Mouse (Mus musculus): Measurements from ENCODE around the gene Olfr457. TPM values are rescaled to one million over a fixed set of nuclear protein-coding genes. Genes with fewer than 3 reads are reported as not detected.

The Olfr457 gene
- polyA plus RNA-seq, 1 experiment = not detected

DNA sequence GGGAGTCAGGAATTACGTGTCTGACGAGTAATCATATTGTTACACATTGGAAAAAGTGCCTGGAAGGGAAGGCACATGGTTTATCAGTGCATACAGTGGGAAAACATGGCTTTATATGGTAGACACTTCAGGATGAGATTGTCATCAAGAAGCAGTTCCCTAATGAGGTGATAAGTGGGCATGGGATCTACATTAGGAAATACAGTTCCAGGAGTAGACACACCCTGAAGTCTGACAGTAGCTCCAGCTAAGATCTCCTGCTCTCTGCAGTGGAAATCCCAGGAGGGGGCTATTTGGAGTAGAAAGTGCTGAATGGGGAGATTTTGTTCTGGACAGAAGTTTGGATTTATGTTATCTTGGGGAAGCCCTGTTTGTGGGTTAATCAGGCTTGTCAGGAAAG lies 34.7 kb downstream of the Olfr457 start:
- Histone ChIP-seq H3K79me2 (ENCODE audit: control insufficient read depth, insufficient read depth) (no peaks in the 10 kb centered on the region), H3K4me3 (ENCODE audit: insufficient read depth, poor library complexity, severe bottlenecking) (no peak overlapping the region), H3K27me3 (ENCODE audit: control insufficient read depth, insufficient read depth, insufficient read length) (no peaks in the 10 kb centered on the region), H3K36me3 (ENCODE audit: control insufficient read depth, insufficient read depth) (no peaks in the 10 kb centered on the region), H3K79me3 (ENCODE audit: low read depth) (no peaks in the 10 kb centered on the region), H3ac (ENCODE audit: control insufficient read depth, insufficient read length, low read depth) (no peak overlapping the region)
- TF ChIP-seq CEBPB (IDR thresholded peaks at IDR 0.05; ENCODE audit: low read depth) (no peak), MYOD1 (IDR thresholded peaks at IDR 0.05; ENCODE audit: control insufficient read depth, insufficient read length, low read depth) (no peak), MYOG (IDR thresholded peaks at IDR 0.05; ENCODE audit: control insufficient read depth, extremely low read depth, insufficient read length) (no peak), FOSL1 (IDR thresholded peaks at IDR 0.05; ENCODE audit: insufficient read depth, low read length, poor library complexity, severe bottlenecking) (no peak), CTCF (IDR thresholded peaks at IDR 0.05; ENCODE audit: control insufficient read depth, insufficient read depth, insufficient read length) (no peak), MAX (IDR thresholded peaks at IDR 0.05) (no peak), USF1 (IDR thresholded peaks at IDR 0.05; ENCODE audit: low read depth) (no peak)

DNA sequence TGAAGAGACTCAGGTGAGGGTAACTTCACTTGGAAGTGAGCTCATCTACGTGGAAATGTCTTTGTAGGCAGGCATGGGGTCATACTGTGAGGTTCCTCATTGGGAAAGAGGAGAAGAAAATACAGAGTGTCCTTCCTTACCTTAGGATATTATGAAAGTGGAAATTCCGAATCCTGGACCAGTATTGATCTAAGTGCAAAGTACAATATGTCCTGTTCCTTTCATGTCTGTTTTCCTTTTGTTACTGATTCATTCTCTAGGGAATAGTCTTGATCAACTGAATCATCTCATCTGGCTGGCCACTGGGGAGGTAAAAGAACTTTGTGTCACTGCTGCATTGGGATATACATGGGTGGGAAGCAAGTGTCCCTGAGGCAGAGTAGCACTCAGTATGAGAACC lies 40.6 kb downstream of the Olfr457 start:
- H3K79me2 ChIP-seq (ENCODE audit: control insufficient read depth, insufficient read depth) = no peaks in the 10 kb centered on the region
- H3K27me3 ChIP-seq (ENCODE audit: control insufficient read depth, insufficient read depth, insufficient read length) = no peaks in the 10 kb centered on the region
- H3K36me3 ChIP-seq (ENCODE audit: control insufficient read depth, insufficient read depth) = no peaks in the 10 kb centered on the region
- H3K79me3 ChIP-seq (ENCODE audit: low read depth) = no peaks in the 10 kb centered on the region
- H3ac ChIP-seq (ENCODE audit: control insufficient read depth, insufficient read length, low read depth) = no peak overlapping the region
- TF ChIP-seq MYOG (IDR thresholded peaks at IDR 0.05; ENCODE audit: control insufficient read depth, extremely low read depth, insufficient read length) (no peak), MYOD1 (IDR thresholded peaks at IDR 0.05; ENCODE audit: control insufficient read depth, insufficient read length, low read depth) (no peak), FOSL1 (IDR thresholded peaks at IDR 0.05; ENCODE audit: insufficient read depth, low read length, poor library complexity, severe bottlenecking) (no peak), USF1 (IDR thresholded peaks at IDR 0.05; ENCODE audit: low read depth) (no peak), CEBPB (IDR thresholded peaks at IDR 0.05; ENCODE audit: low read depth) (no peak), MAX (IDR thresholded peaks at IDR 0.05) (no peak), CTCF (IDR thresholded peaks at IDR 0.05; ENCODE audit: control insufficient read depth, insufficient read depth, insufficient read length) (no peak)
- no peak overlapping the region for H3K4me3 ChIP-seq (ENCODE audit: insufficient read depth, poor library complexity, severe bottlenecking)

DNA sequence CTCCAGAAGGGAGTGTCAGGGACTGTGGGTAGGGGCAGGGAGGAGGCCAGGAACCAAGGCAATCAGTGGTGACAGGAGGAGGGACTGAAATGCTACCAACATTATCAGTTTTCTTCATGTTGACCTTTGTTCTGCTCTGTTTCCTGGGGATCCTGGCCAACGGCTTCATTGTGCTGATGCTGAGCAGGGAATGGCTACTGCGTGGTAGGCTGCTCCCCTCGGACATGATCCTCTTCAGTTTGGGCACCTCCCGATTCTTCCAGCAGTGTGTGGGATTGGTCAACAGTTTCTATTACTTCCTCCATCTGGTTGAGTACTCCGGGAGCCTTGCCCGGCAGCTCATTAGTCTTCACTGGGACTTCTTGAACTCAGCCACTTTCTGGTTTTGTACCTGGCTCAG lies 41.7 kb downstream of the Olfr457 start, which contains the start of gene Tas2r126:
Tas2r126 (plus strand) TSS at position 90 of the 400 bp plus-strand sequence.
- H3K36me3 ChIP-seq (ENCODE audit: control insufficient read depth, insufficient read depth) = no peaks in the 10 kb centered on the region
- no peak within 1 kb of the TSS for H3K4me3 ChIP-seq (ENCODE audit: insufficient read depth, poor library complexity, severe bottlenecking)
- no peak within 1 kb of the TSS for H3ac ChIP-seq (ENCODE audit: control insufficient read depth, insufficient read length, low read depth)
- TF ChIP-seq FOSL1 (IDR thresholded peaks at IDR 0.05; ENCODE audit: insufficient read depth, low read length, poor library complexity, severe bottlenecking) = no peak
- no peak for TF ChIP-seq MYOD1 (IDR thresholded peaks at IDR 0.05; ENCODE audit: control insufficient read depth, insufficient read length, low read depth)
- no peak for TF ChIP-seq MYOG (IDR thresholded peaks at IDR 0.05; ENCODE audit: control insufficient read depth, extremely low read depth, insufficient read length)
- TF ChIP-seq MAX (IDR thresholded peaks at IDR 0.05) = no peak
- no peak for TF ChIP-seq CEBPB (IDR thresholded peaks at IDR 0.05; ENCODE audit: low read depth)
- no peak for TF ChIP-seq USF1 (IDR thresholded peaks at IDR 0.05; ENCODE audit: low read depth)
- TF ChIP-seq CTCF (IDR thresholded peaks at IDR 0.05; ENCODE audit: control insufficient read depth, insufficient read depth, insufficient read length) = no peak
- no peaks in the 10 kb centered on the region for H3K27me3 ChIP-seq (ENCODE audit: control insufficient read depth, insufficient read depth, insufficient read length)
- no peaks in the 10 kb centered on the region for H3K79me3 ChIP-seq (ENCODE audit: low read depth)
- H3K79me2 ChIP-seq (ENCODE audit: control insufficient read depth, insufficient read depth) = no peaks in the 10 kb centered on the region

DNA sequence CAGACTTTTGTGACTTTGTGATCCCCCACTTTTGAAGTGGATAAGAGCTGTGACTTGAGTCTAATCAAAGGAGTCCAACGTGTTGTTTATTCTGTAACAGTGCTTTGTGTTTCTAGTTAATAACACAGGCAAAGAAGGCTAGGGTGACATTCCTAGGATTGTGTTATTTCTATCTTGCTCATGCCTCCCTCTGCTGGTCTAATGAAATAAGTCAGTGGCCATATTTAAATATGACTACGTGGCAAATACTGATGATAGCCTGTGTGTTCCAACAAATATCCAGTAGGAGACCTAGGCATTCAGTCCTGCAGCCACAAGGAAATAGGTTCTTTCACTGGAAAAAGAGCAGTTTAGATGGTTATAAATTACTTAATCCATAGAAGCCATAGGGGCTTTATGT lies 42.6 kb downstream of the Olfr457 start:
- TF ChIP-seq FOSL1 (IDR thresholded peaks at IDR 0.05; ENCODE audit: insufficient read depth, low read length, poor library complexity, severe bottlenecking) = no peak
- TF ChIP-seq MYOD1 (IDR thresholded peaks at IDR 0.05; ENCODE audit: control insufficient read depth, insufficient read length, low read depth) = no peak
- TF ChIP-seq CEBPB (IDR thresholded peaks at IDR 0.05; ENCODE audit: low read depth) = no peak
- TF ChIP-seq USF1 (IDR thresholded peaks at IDR 0.05; ENCODE audit: low read depth) = no peak
- TF ChIP-seq MAX (IDR thresholded peaks at IDR 0.05) = no peak
- TF ChIP-seq CTCF (IDR thresholded peaks at IDR 0.05; ENCODE audit: control insufficient read depth, insufficient read depth, insufficient read length) = no peak
- no peak for TF ChIP-seq MYOG (IDR thresholded peaks at IDR 0.05; ENCODE audit: control insufficient read depth, extremely low read depth, insufficient read length)
- Histone ChIP-seq H3K36me3 (ENCODE audit: control insufficient read depth, insufficient read depth) (no peaks in the 10 kb centered on the region), H3K27me3 (ENCODE audit: control insufficient read depth, insufficient read depth, insufficient read length) (no peaks in the 10 kb centered on the region), H3ac (ENCODE audit: control insufficient read depth, insufficient read length, low read depth) (no peak overlapping the region), H3K79me2 (ENCODE audit: control insufficient read depth, insufficient read depth) (no peaks in the 10 kb centered on the region), H3K4me3 (ENCODE audit: insufficient read depth, poor library complexity, severe bottlenecking) (no peak overlapping the region), H3K79me3 (ENCODE audit: low read depth) (no peaks in the 10 kb centered on the region)

DNA sequence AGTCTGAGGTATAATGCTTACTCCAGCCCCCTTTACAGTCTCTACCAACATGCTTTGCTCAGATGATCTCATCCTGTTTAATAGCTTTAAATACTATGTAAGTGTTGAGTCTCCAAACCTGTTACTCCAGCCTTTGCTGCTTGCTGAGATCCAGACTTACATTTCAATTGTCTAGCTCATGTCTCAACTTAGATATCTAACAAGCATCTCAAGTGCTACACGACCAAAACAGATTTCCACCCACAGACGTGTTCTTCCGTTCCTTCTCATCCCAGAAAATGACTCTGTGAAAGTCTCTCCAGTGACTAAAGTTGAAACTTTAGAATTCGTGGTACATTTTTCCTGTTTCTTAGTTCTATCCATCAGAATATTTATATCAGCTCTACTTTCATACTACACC lies 49.8 kb downstream of the Olfr457 start:
- H3K4me3 ChIP-seq (ENCODE audit: insufficient read depth, poor library complexity, severe bottlenecking) = no peak overlapping the region
- no peaks in the 10 kb centered on the region for H3K79me3 ChIP-seq (ENCODE audit: low read depth)
- no peak for TF ChIP-seq CTCF (IDR thresholded peaks at IDR 0.05; ENCODE audit: control insufficient read depth, insufficient read depth, insufficient read length)
- TF ChIP-seq FOSL1 (IDR thresholded peaks at IDR 0.05; ENCODE audit: insufficient read depth, low read length, poor library complexity, severe bottlenecking) = no peak
- no peak for TF ChIP-seq MYOD1 (IDR thresholded peaks at IDR 0.05; ENCODE audit: control insufficient read depth, insufficient read length, low read depth)
- no peak for TF ChIP-seq MAX (IDR thresholded peaks at IDR 0.05)
- no peak for TF ChIP-seq USF1 (IDR thresholded peaks at IDR 0.05; ENCODE audit: low read depth)
- no peak for TF ChIP-seq MYOG (IDR thresholded peaks at IDR 0.05; ENCODE audit: control insufficient read depth, extremely low read depth, insufficient read length)
- TF ChIP-seq CEBPB (IDR thresholded peaks at IDR 0.05; ENCODE audit: low read depth) = no peak
- H3K36me3 ChIP-seq (ENCODE audit: control insufficient read depth, insufficient read depth) = no peaks in the 10 kb centered on the region
- H3K27me3 ChIP-seq (ENCODE audit: control insufficient read depth, insufficient read depth, insufficient read length) = no peaks in the 10 kb centered on the region
- H3ac ChIP-seq (ENCODE audit: control insufficient read depth, insufficient read length, low read depth) = no peak overlapping the region
- no peaks in the 10 kb centered on the region for H3K79me2 ChIP-seq (ENCODE audit: control insufficient read depth, insufficient read depth)

DNA sequence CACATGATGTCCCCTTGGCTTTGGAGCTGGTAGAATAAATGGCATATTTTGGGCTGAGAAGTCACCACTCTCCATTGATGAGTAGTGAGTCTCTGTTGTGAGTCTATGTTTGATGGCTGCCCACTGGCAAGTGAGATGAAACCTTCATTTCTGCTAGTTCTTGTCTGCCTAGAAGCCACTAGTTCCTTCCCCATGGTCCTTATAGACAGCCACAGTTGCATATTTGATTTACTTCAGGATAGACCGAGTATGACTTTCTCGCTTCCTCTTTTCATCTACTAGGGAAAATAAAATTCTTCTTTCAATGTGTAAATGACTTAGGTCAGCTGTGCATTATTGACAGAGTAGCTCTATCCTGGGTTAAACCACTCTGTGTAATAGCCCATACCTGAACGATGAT lies 51.7 kb downstream of the Olfr457 start:
- Histone ChIP-seq H3K4me3 (ENCODE audit: insufficient read depth, poor library complexity, severe bottlenecking) (no peak overlapping the region), H3ac (ENCODE audit: control insufficient read depth, insufficient read length, low read depth) (no peak overlapping the region), H3K79me3 (ENCODE audit: low read depth) (no peaks in the 10 kb centered on the region), H3K36me3 (ENCODE audit: control insufficient read depth, insufficient read depth) (no peaks in the 10 kb centered on the region), H3K27me3 (ENCODE audit: control insufficient read depth, insufficient read depth, insufficient read length) (no peaks in the 10 kb centered on the region), H3K79me2 (ENCODE audit: control insufficient read depth, insufficient read depth) (no peaks in the 10 kb centered on the region)
- no peak for TF ChIP-seq MAX (IDR thresholded peaks at IDR 0.05)
- no peak for TF ChIP-seq FOSL1 (IDR thresholded peaks at IDR 0.05; ENCODE audit: insufficient read depth, low read length, poor library complexity, severe bottlenecking)
- no peak for TF ChIP-seq USF1 (IDR thresholded peaks at IDR 0.05; ENCODE audit: low read depth)
- no peak for TF ChIP-seq MYOG (IDR thresholded peaks at IDR 0.05; ENCODE audit: control insufficient read depth, extremely low read depth, insufficient read length)
- no peak for TF ChIP-seq MYOD1 (IDR thresholded peaks at IDR 0.05; ENCODE audit: control insufficient read depth, insufficient read length, low read depth)
- TF ChIP-seq CTCF (IDR thresholded peaks at IDR 0.05; ENCODE audit: control insufficient read depth, insufficient read depth, insufficient read length) = no peak
- no peak for TF ChIP-seq CEBPB (IDR thresholded peaks at IDR 0.05; ENCODE audit: low read depth)
